Mouse (Mus musculus): Measurements from ENCODE around the gene Spink8. TPM values are rescaled to one million over a fixed set of nuclear protein-coding genes. Genes with fewer than 3 reads are reported as not detected.
"Not testable (repeated sequence)": the region's sequence is repeated elsewhere in the genome, so short reads cannot be mapped to it uniquely, and the experiment has no call there.

Spink8 gene
- 0.26 TPM in 1 of 2 replicates, not detected in the other for polyA plus RNA-seq (2015; fragmentation: Nextera tagmentation; extraction: Ambion mirVana)

DNA sequence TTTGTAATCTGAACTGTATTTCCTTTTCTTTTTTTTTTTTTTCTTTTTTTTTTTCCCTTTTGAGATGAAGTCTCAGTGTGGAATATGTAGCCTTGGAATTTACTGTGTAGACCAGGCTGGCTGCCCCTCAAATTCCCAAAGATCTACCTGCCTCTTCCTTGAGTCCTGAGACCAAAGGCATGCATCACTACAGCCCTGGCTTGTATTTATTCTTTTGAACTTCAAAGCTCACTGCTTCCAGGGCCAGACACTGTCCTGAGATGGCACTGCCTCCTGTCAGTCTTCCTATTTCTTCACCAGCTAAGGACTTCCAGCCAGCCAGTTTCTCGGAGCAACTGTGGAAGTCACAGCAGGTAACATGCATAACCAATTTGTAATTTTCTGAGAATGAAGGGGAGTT lies at the start of gene Spink8:
TSS of gene Spink8 (plus strand) at position 301 of the 400 bp plus-strand sequence.
- Histone ChIP-seq H3K4me1 (ENCODE audit: control insufficient read depth, insufficient read depth, low read length) (peaks cover 3% of the 10 kb centered on the region; the same call in 1 of the 2 replicates), H3K9me3 (replicated peaks; ENCODE audit: control insufficient read depth, low read length) (no peaks in the 10 kb centered on the region), H3K36me3 (ENCODE audit: control insufficient read depth, insufficient read depth) (no peaks in the 10 kb centered on the region), H3K9ac (ENCODE audit: low read length) (no peak within 1 kb of the TSS), H3K27ac (ENCODE audit: low read length) (no peak within 1 kb of the TSS), H3K4me2 (ENCODE audit: low read depth, low read length) (no peak within 1 kb of the TSS), H3K27me3 (ENCODE audit: control insufficient read depth, insufficient read depth, low read length) (no peaks in the 10 kb centered on the region), H3K4me3 (ENCODE audit: low read length) (no peak within 1 kb of the TSS)
- WGBS = 72% methylated on average over 1 of the region's 1 CpGs
- no peak for ATAC-seq (replicated peaks; ENCODE audit: extremely low read depth, insufficient read depth, low FRiP score)

DNA sequence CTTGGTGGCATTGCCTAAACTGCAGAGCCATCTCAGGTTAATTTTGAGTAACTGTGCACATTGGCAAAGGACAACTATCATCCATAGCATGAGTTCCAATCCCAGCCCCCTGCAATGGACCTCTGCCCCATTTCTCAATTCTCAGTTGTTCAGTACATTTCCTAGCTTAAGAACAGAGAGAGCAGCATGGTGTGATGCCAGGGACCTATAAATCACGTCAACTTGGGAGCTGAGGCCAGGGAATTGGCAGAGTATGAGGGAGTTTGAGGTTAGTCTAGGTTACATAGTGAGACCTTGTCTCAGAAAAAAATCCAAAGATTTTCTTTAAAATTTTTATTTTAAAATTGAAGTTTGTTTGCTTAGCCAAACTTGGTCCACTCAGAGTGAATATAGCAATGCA lies 45.2 kb upstream of the Spink8 start:
- H3K36me3 ChIP-seq (ENCODE audit: control insufficient read depth, insufficient read depth); H3K27ac ChIP-seq (ENCODE audit: low read length); H3K4me2 ChIP-seq (ENCODE audit: low read depth, low read length); H3K4me3 ChIP-seq (ENCODE audit: low read length); H3K9ac ChIP-seq (ENCODE audit: low read length); H3K9me3 ChIP-seq (replicated peaks; ENCODE audit: control insufficient read depth, low read length); H3K4me1 ChIP-seq (ENCODE audit: control insufficient read depth, insufficient read depth, low read length); H3K27me3 ChIP-seq (ENCODE audit: control insufficient read depth, insufficient read depth, low read length); ATAC-seq (replicated peaks; ENCODE audit: extremely low read depth, insufficient read depth, low FRiP score): not testable (repeated sequence)
- 71% methylated on average over 1 of the region's 1 CpGs for WGBS

DNA sequence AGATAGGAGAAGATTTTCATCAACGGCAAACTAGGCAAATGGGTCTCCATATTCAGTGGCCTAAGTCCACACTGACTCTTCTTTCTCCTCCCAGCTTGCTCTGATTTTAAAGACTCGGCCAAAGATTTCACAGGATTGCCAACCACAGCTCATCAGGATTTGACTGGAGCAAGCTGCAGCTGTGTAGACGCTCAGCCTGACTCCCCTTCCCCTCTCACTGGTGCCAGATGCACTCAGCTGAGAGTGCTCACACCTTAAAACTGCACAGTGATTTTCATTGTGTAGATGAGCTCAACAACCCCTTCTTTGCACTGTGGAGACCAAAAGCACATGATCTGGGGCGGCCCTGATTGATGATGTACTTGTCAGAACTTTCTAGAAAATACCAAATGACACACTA lies 21.5 kb upstream of the Spink8 start, which contains the start of gene Fbxw27:
TSS of gene Fbxw27 (minus strand) at position 101 of the 400 bp plus-strand sequence.
- not testable (repeated sequence) for H3K4me3 ChIP-seq (ENCODE audit: low read length); H3K9me3 ChIP-seq (replicated peaks; ENCODE audit: control insufficient read depth, low read length); H3K9ac ChIP-seq (ENCODE audit: low read length); ATAC-seq (replicated peaks; ENCODE audit: extremely low read depth, insufficient read depth, low FRiP score); H3K4me2 ChIP-seq (ENCODE audit: low read depth, low read length); H3K27me3 ChIP-seq (ENCODE audit: control insufficient read depth, insufficient read depth, low read length); H3K36me3 ChIP-seq (ENCODE audit: control insufficient read depth, insufficient read depth); H3K27ac ChIP-seq (ENCODE audit: low read length); H3K4me1 ChIP-seq (ENCODE audit: control insufficient read depth, insufficient read depth, low read length)
- 80% methylated on average over 4 of the region's 4 CpGs for WGBS

DNA sequence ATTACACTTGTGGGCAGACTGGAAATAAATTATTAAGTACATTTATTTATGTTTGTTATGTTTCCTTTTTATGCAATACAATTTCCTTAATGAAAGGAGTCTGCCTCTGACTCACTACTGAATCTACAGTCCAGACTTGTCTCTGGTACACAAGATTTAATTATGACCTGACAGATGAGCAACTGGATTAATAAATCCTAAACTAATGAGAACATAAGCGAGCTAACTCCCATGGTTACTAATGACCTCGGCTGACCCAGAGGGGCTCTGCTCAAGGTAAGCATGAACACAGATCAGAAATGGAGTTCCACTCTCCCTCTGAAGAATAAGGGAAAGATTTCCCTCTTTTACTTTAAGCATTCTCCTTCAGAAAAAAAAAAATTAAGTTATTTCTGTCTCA lies 16.9 kb upstream of the Spink8 start:
- Histone ChIP-seq H3K9ac (ENCODE audit: low read length) (no peak overlapping the region), H3K9me3 (replicated peaks; ENCODE audit: control insufficient read depth, low read length) (no peaks in the 10 kb centered on the region), H3K27me3 (ENCODE audit: control insufficient read depth, insufficient read depth, low read length) (no peaks in the 10 kb centered on the region), H3K4me1 (ENCODE audit: control insufficient read depth, insufficient read depth, low read length) (no peaks in the 10 kb centered on the region), H3K4me2 (ENCODE audit: low read depth, low read length) (no peak overlapping the region), H3K27ac (ENCODE audit: low read length) (no peak overlapping the region), H3K4me3 (ENCODE audit: low read length) (no peak overlapping the region), H3K36me3 (ENCODE audit: control insufficient read depth, insufficient read depth) (no peaks in the 10 kb centered on the region)
- 79% methylated on average over 2 of the region's 2 CpGs for WGBS
- no peak for ATAC-seq (replicated peaks; ENCODE audit: extremely low read depth, insufficient read depth, low FRiP score)

DNA sequence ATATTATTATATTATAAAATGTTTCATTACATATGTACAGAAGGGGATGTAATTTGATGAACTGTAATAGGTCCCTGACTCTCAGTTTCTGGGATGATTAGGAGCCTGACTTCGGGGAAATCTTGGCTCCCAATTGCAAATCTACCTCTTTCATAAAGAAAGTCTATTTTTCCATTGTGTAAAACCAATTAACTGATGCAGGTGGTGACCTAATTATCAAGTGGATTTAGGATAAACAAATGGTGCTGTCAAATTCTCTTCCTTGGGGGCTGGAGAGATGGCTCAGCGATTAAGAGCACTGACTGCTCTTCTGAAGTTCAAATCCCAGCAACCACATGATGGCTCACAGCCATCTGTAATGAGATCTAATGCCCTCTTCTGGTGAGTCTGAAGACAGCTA lies 16.3 kb upstream of the Spink8 start:
- no peaks in the 10 kb centered on the region for H3K36me3 ChIP-seq (ENCODE audit: control insufficient read depth, insufficient read depth)
- no peak for ATAC-seq (replicated peaks; ENCODE audit: extremely low read depth, insufficient read depth, low FRiP score)
- no peak overlapping the region for H3K27ac ChIP-seq (ENCODE audit: low read length)
- no peaks in the 10 kb centered on the region for H3K4me1 ChIP-seq (ENCODE audit: control insufficient read depth, insufficient read depth, low read length)
- whole genome bisulfite sequencing = 68% methylated on average over 2 of the region's 2 CpGs
- no peak overlapping the region for H3K4me3 ChIP-seq (ENCODE audit: low read length)
- no peaks in the 10 kb centered on the region for H3K9me3 ChIP-seq (replicated peaks; ENCODE audit: control insufficient read depth, low read length)
- no peak overlapping the region for H3K4me2 ChIP-seq (ENCODE audit: low read depth, low read length)
- no peaks in the 10 kb centered on the region for H3K27me3 ChIP-seq (ENCODE audit: control insufficient read depth, insufficient read depth, low read length)
- no peak overlapping the region for H3K9ac ChIP-seq (ENCODE audit: low read length)

DNA sequence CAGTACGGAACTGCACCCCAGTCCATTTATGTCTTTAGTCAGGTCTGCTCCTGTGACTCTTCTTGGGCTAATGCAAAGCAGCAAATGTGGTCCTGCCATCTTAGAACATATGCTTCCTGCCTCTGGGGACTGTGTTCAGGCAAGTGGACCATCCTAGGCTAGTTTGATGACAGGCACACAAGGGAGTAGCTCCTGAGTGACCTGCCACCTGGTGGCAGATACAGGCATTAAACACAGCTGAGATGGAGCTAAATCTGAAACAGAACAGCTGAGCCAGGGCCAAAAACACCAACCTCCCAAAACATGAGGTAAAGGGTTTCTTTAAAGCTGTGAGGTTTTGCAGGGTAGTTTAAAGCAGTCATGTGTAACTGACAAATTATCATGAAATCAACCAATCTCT lies 14.0 kb upstream of the Spink8 start:
- H3K4me3 ChIP-seq (ENCODE audit: low read length) = no peak overlapping the region
- no peak overlapping the region for H3K9ac ChIP-seq (ENCODE audit: low read length)
- no peak overlapping the region for H3K27ac ChIP-seq (ENCODE audit: low read length)
- no peak for ATAC-seq (replicated peaks; ENCODE audit: extremely low read depth, insufficient read depth, low FRiP score)
- H3K27me3 ChIP-seq (ENCODE audit: control insufficient read depth, insufficient read depth, low read length) = no peaks in the 10 kb centered on the region
- no peak overlapping the region for H3K4me2 ChIP-seq (ENCODE audit: low read depth, low read length)
- WGBS = 94% methylated on average over 1 of the region's 1 CpGs
- no peaks in the 10 kb centered on the region for H3K9me3 ChIP-seq (replicated peaks; ENCODE audit: control insufficient read depth, low read length)
- no peaks in the 10 kb centered on the region for H3K4me1 ChIP-seq (ENCODE audit: control insufficient read depth, insufficient read depth, low read length)
- no peaks in the 10 kb centered on the region for H3K36me3 ChIP-seq (ENCODE audit: control insufficient read depth, insufficient read depth)

DNA sequence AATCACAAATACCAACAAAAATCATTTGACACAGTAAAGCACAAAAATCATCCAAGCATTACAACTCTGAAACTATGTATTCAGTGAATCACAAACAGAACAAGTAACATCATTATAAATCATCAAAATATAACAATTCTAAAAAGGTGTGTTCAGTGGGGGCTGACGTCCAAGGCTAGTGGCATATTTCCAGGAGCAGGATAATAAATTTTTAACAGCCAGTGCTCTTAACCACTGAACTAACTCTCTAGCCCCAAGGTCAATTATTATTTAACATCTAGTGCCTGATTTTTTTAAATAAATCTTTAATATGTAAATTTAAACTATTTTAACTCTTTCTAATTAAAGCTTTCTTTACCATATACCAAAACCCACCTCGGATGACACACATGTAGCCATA lies 6.5 kb upstream of the Spink8 start:
- H3K4me2 ChIP-seq (ENCODE audit: low read depth, low read length); H3K9me3 ChIP-seq (replicated peaks; ENCODE audit: control insufficient read depth, low read length); H3K36me3 ChIP-seq (ENCODE audit: control insufficient read depth, insufficient read depth); ATAC-seq (replicated peaks; ENCODE audit: extremely low read depth, insufficient read depth, low FRiP score); H3K27me3 ChIP-seq (ENCODE audit: control insufficient read depth, insufficient read depth, low read length); H3K4me3 ChIP-seq (ENCODE audit: low read length); H3K27ac ChIP-seq (ENCODE audit: low read length); H3K4me1 ChIP-seq (ENCODE audit: control insufficient read depth, insufficient read depth, low read length); H3K9ac ChIP-seq (ENCODE audit: low read length): not testable (repeated sequence)
- WGBS = 83% methylated on average over 2 of the region's 2 CpGs

DNA sequence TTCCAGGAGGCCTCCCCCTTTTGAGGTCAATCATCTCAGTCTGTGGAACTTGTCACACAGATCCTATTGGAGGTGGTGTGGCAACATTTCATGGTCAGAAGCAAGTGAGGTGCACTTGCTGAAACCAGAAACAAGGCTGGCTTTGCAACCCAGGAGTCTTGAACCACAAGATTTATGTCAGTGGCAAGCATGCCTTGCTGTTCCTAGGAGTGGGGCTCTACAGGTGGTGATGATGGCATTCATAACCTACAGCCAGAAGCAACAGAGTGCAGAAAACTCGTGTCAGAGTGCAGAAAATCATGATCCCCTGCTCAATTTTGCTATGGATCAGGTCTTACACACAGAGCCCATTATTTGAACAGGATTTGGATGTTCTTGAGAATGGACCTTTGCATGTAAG lies 5.8 kb upstream of the Spink8 start:
- Histone ChIP-seq H3K36me3 (ENCODE audit: control insufficient read depth, insufficient read depth) (no peaks in the 10 kb centered on the region), H3K27me3 (ENCODE audit: control insufficient read depth, insufficient read depth, low read length) (no peaks in the 10 kb centered on the region), H3K4me2 (ENCODE audit: low read depth, low read length) (no peak overlapping the region), H3K27ac (ENCODE audit: low read length) (no peak overlapping the region), H3K4me1 (ENCODE audit: control insufficient read depth, insufficient read depth, low read length) (no peaks in the 10 kb centered on the region), H3K4me3 (ENCODE audit: low read length) (no peak overlapping the region), H3K9me3 (replicated peaks; ENCODE audit: control insufficient read depth, low read length) (no peaks in the 10 kb centered on the region), H3K9ac (ENCODE audit: low read length) (no peak overlapping the region)
- no peak for ATAC-seq (replicated peaks; ENCODE audit: extremely low read depth, insufficient read depth, low FRiP score)
- 33% methylated on average over 1 of the region's 1 CpGs for WGBS

DNA sequence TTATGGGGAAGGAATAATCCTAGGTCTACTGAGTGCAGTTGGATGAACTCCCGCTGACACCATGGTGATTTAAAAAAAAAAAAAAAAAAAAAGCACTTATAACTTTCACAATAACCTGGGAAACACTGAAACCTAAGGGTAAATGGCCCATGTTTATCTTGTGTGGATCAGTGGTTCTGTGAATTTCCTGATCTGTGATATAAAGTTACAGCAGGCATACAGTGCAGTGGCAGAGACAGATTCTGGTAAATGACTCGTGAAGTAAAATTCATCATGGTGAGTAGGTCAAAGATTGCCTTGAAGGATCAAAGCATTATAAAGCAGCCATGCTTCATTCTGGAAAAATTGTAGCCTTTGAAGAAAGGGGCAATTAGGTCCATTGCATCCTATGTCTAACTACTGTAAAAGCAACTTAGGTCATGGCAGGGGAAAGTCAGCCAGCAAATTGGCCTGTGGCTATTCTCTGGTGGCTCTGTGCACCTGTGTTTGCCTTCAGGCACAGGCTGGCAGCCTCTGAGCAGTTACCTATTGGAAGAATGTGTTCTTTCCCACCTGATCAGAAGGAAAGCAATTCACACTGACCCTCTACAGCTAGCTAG lies 5.3 kb upstream of the Spink8 start:
- Histone ChIP-seq H3K4me1 (ENCODE audit: control insufficient read depth, insufficient read depth, low read length) (no peaks in the 10 kb centered on the region), H3K27ac (ENCODE audit: low read length) (no peak overlapping the region), H3K27me3 (ENCODE audit: control insufficient read depth, insufficient read depth, low read length) (no peaks in the 10 kb centered on the region), H3K9me3 (replicated peaks; ENCODE audit: control insufficient read depth, low read length) (no peaks in the 10 kb centered on the region), H3K4me3 (ENCODE audit: low read length) (no peak overlapping the region), H3K4me2 (ENCODE audit: low read depth, low read length) (no peak overlapping the region), H3K9ac (ENCODE audit: low read length) (no peak overlapping the region), H3K36me3 (ENCODE audit: control insufficient read depth, insufficient read depth) (no peaks in the 10 kb centered on the region)
- 70% methylated on average over 2 of the region's 2 CpGs for WGBS
- ATAC-seq (replicated peaks; ENCODE audit: extremely low read depth, insufficient read depth, low FRiP score) = no peak
